Mouse (Mus musculus) retina, postnatal 1 day (tissue): ENCODE data around the gene Ubr2.

Experiments used
- DNase-seq: peaks from one replicate; pipeline ENCODE4 v3.0.0-alpha.2; 2012

Gene Ubr2

GRCm38 (mm10) chr17:47009898-47010721 lies at the start of gene Ubr2:
Gene Ubr2, minus strand, starts transcription at chr17:47010556.
- DNase-seq = peak; percentile 98

- DNase-seq = no peak
Measured at GRCm38 (mm10) chr17:47059836-47060360, 49.5 kb upstream of the Ubr2 start.

DNA sequence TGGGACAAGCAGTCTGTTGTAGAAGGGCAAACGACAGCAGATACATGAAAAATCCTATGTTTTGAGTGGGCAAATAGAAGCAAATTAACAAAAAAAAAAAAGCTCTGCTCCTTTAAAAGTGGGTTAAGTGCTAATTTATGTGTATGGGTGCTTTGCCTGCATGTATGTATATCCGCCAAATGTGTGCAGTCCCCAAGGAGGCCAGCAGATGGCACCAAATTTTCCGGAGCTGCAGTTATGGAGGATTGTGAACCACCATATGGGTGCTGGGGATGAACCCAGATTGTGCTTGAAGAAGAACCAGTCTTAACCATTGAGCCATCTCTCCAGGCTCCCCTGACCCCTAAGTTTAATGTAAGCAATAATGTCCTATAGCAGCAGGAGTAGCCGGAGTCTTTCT lies 47.6 kb upstream of the Ubr2 start:
- no peak for DNase-seq

DNA sequence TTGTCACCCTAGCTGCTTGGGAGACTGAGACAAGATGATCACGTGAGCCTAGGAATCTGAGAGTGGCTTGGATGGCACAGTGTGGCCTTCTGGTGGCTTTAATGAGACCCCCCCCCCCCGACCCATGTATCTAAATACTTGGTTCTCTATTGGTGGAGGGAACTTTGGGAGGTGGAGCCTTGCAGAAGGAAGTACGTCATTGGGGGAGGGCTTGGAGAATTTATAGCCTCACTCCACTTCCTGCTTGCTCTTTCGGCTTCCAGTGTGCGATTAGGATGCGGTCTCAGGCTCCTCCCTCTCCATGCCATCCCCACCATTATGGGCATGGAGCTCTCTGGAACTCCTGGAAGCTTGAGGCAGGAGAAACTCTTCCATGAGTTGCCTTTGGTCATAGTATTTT lies 46.1 kb upstream of the Ubr2 start:
- no peak for DNase-seq

DNA sequence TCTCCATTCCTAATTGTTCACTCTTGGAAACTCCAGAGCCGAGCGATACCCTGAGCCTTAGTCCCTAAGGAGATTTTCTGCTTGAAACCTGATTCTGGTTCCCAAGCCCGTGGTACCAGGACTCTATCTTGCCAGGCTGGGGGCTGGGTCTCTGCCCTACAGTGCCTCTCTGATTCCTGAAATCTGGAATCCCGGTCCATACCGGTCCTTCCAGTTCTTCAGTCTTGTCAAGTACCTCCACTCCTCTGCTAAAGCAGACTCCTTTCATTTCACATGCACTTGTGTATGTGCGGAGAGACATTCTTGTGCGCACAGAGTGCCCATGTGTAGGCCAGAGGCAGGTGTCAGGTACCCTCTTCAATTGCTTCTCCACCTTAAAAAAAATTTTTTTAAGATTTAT lies 44.8 kb upstream of the Ubr2 start:
- no peak for DNase-seq

DNA sequence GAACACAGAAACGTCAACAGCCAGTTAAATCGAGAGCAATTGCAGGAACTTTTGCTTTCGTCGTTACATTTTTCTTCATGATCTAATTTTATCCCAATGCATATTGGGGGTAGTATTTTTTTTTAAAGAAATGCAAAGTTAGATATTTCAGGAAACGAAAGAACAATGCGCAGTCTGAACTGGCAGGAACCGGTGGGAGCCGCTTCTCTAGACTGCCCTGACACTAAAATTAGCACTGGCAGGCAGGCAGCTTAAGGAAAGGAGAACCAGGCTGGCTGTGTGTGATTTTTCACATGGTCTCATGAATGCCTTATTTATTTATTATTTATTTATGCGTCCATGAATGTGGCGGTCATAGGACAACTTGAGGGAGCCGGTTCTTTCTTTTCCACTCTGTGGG lies 44.3 kb upstream of the Ubr2 start:
- no peak for DNase-seq

DNA sequence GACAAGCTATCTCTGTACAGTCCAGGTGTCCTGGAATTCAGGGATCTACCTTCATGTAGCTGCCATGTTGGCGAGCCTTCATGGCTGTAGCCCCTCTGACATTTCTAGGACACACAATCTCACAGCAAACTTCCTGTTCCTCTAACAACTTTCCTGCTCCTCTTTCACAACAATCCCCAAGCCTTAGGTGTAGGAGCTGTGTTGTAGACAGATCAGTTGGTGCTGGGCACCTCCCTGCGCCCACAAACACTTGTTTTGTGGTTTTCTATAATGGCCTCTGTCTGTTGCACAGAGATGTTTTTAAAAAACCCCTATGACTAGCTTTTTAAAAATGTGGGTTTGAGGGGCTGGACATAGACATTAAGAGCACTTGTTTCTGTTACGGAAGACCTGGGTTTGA lies 40.3 kb upstream of the Ubr2 start:
- no peak for DNase-seq

DNA sequence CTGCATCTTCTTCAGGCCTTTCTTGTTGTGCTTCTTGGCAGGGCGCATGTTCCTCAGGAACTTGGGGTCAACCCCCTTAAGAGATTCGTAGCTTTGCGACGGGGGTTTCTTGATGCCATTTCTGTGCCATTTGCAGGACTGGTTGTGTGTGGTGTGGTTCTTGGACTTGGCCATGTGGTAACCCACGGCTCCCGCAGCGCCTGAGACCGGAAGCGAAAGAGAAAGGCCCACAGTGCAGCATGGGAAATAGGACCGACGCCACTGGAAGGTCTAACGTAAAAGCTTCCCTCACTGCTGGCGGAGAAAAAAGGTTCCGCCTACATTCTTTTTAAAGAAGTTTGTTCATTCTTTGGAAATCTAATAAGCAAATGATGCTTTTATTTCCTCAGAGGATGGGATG lies 32.5 kb upstream of the Ubr2 start:
- no peak for DNase-seq

- DNase-seq = peak; percentile 82
Measured at GRCm38 (mm10) chr17:47038844-47039803, 28.8 kb upstream of the Ubr2 start.

DNA sequence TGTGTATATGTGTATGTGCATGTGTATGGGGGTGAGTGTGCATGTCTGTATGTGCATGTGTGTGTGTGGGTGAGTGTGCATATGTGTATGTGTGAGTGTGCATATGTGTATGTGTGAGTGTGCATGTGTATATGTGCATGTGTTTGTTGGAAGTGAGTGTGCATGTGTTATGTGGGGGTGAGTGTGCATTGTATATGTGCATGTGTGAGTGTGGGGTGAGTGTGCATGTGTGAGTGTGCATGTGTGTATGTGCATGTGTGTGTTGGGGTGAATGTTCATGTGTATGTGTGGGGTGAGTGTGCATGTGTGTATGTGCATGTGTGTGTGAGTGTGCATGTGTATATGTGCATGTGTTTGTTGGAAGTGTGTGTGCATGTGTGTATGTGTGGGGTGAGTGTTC lies 24.2 kb upstream of the Ubr2 start:
- no peak for DNase-seq

DNA sequence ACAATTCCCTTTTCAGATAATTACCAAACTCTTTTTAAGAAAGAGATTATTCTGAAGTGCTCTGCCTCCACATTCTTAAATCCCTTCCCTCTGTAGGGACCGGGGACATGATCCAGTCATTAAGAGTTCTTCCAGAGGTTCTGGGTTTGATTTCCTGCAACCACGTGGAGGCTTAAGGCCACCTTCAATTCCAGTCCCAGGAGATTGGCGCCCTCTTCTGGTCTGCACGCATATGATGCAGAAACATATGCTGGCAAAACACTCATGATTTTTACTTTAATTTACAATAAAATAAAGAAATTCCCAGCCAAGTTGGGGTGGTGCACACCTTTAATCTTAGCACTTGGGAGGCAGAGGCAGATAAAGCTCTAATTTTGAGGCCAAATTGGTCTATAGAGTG lies 23.3 kb upstream of the Ubr2 start:
- DNase-seq = peak; percentile 69

GRCm38 (mm10) chr17:47024805-47025204 lies 14.4 kb upstream of the Ubr2 start:
- no peak for DNase-seq

DNA sequence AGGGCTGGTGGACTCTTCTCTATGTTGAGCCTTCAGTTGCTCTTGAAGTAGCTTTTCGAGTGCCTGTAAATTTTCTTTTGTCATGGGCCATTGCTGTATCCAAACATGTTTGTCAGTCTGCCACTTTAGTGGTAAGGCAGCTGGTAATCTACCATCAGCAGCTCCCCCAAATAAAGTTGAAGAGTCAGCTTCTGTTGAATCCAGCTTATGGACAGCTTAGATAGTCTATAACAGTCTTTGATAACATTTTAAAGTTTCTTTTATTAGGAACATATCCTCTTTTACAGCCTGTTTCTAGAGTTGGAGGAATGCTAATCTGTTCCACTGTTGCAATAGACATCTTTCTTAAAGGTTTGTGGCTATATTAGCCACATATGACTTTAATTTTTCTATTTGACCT lies 13.0 kb upstream of the Ubr2 start:
- DNase-seq = no peak

DNA sequence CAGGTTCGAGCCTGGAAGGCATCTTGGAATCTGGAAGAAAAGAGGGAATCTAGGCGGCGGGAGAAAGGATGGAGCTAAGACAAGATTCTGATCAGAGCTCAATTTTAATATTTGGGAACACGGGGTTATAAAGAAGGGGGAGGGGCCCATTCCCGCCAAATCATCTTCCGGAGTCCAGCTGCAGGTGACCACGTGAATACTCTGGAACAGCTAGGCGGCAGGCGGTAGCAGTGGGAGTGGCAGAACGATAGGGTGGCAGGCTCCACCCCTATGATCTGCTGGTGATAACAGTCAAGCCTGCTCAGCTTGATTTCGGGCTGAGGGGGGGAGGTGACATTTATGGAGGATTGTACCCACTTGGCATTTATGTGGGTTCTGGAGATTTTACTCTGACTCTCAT lies 2.5 kb upstream of the Ubr2 start:
- DNase-seq = no peak

- no peak for DNase-seq
Measured at GRCm38 (mm10) chr17:47011661-47012043, 1.3 kb upstream of the Ubr2 start.

DNA sequence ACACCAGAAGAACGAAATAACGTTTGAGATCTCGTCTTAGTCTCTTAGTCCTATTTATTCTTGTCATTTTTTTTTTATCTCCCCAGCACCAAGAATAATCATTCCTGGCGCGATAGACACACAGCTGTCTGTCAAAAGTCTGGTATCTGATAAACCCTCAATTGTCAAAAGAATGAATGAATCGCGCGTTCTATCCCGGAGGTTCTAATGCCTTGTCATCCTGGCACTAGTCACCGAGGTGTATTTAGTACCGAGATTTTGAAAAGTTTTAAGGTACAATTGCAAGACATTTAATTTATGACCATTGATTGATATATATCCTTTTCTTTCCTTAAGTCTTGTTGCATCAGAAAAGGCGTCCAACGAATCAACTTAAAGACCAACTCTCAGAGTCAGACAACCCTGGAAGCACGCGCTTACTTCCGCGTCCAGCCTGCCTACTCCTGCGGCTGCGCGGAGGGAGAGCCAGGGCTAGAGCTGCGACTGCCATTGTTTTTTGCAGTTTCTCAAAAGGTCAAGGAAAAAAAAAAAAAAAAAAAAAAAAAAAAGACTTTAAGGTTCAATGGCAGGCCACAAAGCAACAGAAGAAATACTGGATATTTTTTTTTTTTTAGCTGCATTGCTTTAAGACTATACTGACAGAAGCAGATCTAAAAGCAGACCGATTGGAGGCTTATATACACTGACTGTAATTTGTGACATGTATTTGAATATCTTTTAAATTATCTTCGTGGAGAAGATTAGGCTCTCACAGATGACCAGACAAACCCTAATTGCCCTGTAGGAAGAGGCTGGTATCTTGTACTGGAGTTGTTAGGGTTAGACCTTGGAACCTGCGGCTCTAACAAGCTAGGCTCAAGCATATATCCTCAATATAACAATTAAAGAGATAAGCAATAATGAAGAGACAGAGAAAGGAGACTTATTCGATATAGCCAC lies 635 bp upstream of the Ubr2 start:
- DNase-seq = peak; percentile 84

DNA sequence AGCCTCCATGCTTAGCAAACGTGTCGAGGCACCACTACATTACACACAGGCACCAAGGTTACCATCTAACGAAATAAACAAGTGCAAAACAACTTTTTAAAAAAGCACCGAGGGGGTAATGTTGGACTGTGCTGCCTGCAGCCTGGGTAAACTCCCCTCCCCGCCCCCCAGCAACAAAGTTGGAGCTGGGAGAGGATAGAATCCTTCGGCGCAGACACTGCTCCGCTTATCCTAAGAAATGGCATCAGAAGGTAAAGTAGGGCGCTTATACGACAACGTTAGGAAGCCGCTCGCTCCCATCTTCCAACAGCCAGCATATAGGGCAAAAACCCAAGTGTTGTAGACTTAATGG lies 834 bp downstream of the Ubr2 start:
- no peak for DNase-seq

- peak; percentile 8 for DNase-seq
Measured at GRCm38 (mm10) chr17:47009016-47009415, 1.3 kb downstream of the Ubr2 start.

GRCm38 (mm10) chr17:47008506-47008905 lies 1.9 kb downstream of the Ubr2 start:
- DNase-seq = no peak

DNA sequence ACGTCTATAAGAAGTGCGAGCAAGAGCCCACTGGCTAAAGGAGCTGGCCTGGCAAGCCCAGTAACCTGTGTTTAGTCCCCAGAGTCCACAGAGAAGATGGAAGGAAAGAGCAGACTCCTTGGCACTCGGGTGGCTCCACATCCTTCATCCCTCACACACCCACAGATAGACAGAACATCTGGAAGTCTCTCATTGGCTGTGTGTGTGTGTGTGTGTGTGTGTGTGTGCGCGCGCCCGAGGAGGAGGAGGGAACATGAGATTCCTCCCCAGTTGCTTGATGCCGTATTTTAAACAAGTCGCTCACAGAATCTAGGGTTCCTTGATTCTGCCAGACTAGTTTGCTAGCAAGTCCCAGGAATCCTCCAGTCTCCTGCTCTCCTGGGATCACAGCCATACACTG lies 3.6 kb downstream of the Ubr2 start:
- no peak for DNase-seq

GRCm38 (mm10) chr17:47005741-47006405 lies 4.5 kb downstream of the Ubr2 start:
- no peak for DNase-seq

- DNase-seq = no peak
Measured at GRCm38 (mm10) chr17:47003305-47003704, 7.1 kb downstream of the Ubr2 start.
